Mouse (Mus musculus) MEL (cell line): ENCODE data around the gene Mpg.

ENCODE experiments used
- CTCF ChIP-seq, 3 experiments: IDR thresholded peaks in 2 of 3; conservative IDR thresholded peaks in 1 of 3; 2 replicates each; pipeline ENCODE4 v1.5.1; 2011 to 2012; ENCODE audit warnings: low read length in 3 of 3, low read depth in 2 of 3, mild to moderate bottlenecking in 2 of 3, improper control_type of control experiment in 1 of 3, inconsistent platforms in 1 of 3, mixed read lengths in 1 of 3, moderate library complexity in 1 of 3; ENCODE audit not compliant: control insufficient read depth in 1 of 3, insufficient read depth in 1 of 3, poor library complexity in 1 of 3, severe bottlenecking in 1 of 3
- EP300 ChIP-seq, 2 experiments: IDR thresholded peaks; 2 replicates each; pipeline ENCODE4 v1.6.1; 2011; ENCODE audit warnings: improper control_type of control experiment in 2 of 2, low read length in 2 of 2, low read depth in 1 of 2, mild to moderate bottlenecking in 1 of 2
- GATA1 ChIP-seq: IDR thresholded peaks from 2 replicates; pipeline ENCODE4 v1.6.1; 2011; ENCODE audit warnings: low read depth, low read length, improper control_type of control experiment
- MAFK ChIP-seq: IDR thresholded peaks from 2 replicates; pipeline ENCODE4 v1.6.1; 2011; ENCODE audit warnings: low read depth, mild to moderate bottlenecking, low read length, improper control_type of control experiment, borderline replicate concordance
- MAX ChIP-seq: IDR thresholded peaks from 2 replicates; pipeline ENCODE4 v1.6.1; 2011; ENCODE audit warnings: low read length, improper control_type of control experiment
- MXI1 ChIP-seq: IDR thresholded peaks from 2 replicates; pipeline ENCODE4 v1.6.1; 2011; ENCODE audit warnings: mild to moderate bottlenecking, low read depth, low read length, improper control_type of control experiment
- NELFE ChIP-seq: IDR thresholded peaks from 2 replicates; pipeline ENCODE4 v1.6.1; 2011; ENCODE audit warnings: low read depth, low read length, improper control_type of control experiment
- POLR2A ChIP-seq, 2 experiments: IDR thresholded peaks; 2 replicates each; pipeline ENCODE4 v1.6.1; 2011 to 2012; ENCODE audit warnings: low read length in 2 of 2, mild to moderate bottlenecking in 2 of 2, control low read depth in 1 of 2, improper control_type of control experiment in 1 of 2, low read depth in 1 of 2, moderate library complexity in 1 of 2; ENCODE audit not compliant: control insufficient read depth in 1 of 2, insufficient read depth in 1 of 2, poor library complexity in 1 of 2
- POLR2AphosphoS2 ChIP-seq: IDR thresholded peaks from 2 replicates; pipeline ENCODE4 v1.6.1; 2011; ENCODE audit warnings: low read length, improper control_type of control experiment
- POLR2AphosphoS5 ChIP-seq: IDR thresholded peaks from 2 replicates; pipeline ENCODE4 v1.6.1; 2012; ENCODE audit warnings: low read depth, borderline replicate concordance, mild to moderate bottlenecking, inconsistent platforms, low read length, moderate library complexity, mixed read lengths
- USF1 ChIP-seq: IDR thresholded peaks from 2 replicates; pipeline ENCODE4 v1.6.1; 2014; ENCODE audit warnings: low read depth, mild to moderate bottlenecking, inconsistent platforms, low read length, improper control_type of control experiment, moderate library complexity
- ZKSCAN1 ChIP-seq: IDR thresholded peaks from 2 replicates; pipeline ENCODE4 v1.6.1; 2012; ENCODE audit warnings: low read depth, mild to moderate bottlenecking, inconsistent platforms, low read length, improper control_type of control experiment, moderate library complexity

- TF ChIP-seq GATA1, result no peak
- no peak; a peak in 1 of 4 replicates for TF ChIP-seq POLR2A (IDR thresholded peaks at IDR 0.05; ENCODE audit: control insufficient read depth in 1 of 2, insufficient read depth in 1 of 2, low read depth in 1 of 2, low read length in 2 of 2, poor library complexity in 1 of 2)
- no peak for TF ChIP-seq CTCF (IDR thresholded peaks at IDR 0.05 in 2 of 3, conservative IDR thresholded peaks at IDR 0.05 in 1 of 3; ENCODE audit: control insufficient read depth in 1 of 3, insufficient read depth in 1 of 3, low read depth in 2 of 3, low read length in 3 of 3, poor library complexity in 1 of 3, severe bottlenecking in 1 of 3)
- no peak for TF ChIP-seq MAX
- TF ChIP-seq USF1, result no peak
- TF ChIP-seq MAFK, result no peak
- TF ChIP-seq NELFE, result no peak
- no peak; a peak in 1 of 4 replicates for TF ChIP-seq EP300 (IDR thresholded peaks at IDR 0.05; ENCODE audit: low read depth in 1 of 2, low read length in 2 of 2)
- no peak for TF ChIP-seq POLR2AphosphoS5
- TF ChIP-seq POLR2AphosphoS2, result no peak
- TF ChIP-seq MXI1, result no peak
- TF ChIP-seq ZKSCAN1, result no peak
These were observed 842 bp upstream of the Mpg start for GRCm38 (mm10) chr11:32225222-32226104.
